Mouse (Mus musculus) neural tube, embryonic 15.5 days (tissue): ENCODE data around the gene Iqca. TPM values are rescaled to one million over a fixed set of nuclear protein-coding genes. Genes with fewer than 3 reads are reported as not detected.

Experiments used
- ATAC-seq: fragments of 200-750 bp; cut with Nextera tagmentation; 2 replicates; pipeline ENCODE4 v1.8.0; 2017; ENCODE audit warnings: mild to moderate bottlenecking, moderate TSS enrichment, moderate library complexity; ENCODE audit not compliant: low FRiP score
- H3K27ac ChIP-seq: fragments of 300-500 bp; sonication (generic); replicated peaks from 2 replicates; pipeline ENCODE4 v1.5.1; 2015; ENCODE audit warnings: mild to moderate bottlenecking, inconsistent platforms
- H3K27me3 ChIP-seq: fragments of 300-500 bp; sonication (generic); replicated peaks from 2 replicates; pipeline ENCODE4 v1.6.1; 2015; ENCODE audit warnings: inconsistent platforms
- H3K36me3 ChIP-seq: fragments of 300-500 bp; sonication (generic); 2 replicates; pipeline ENCODE4 v1.6.1; 2015; ENCODE audit warnings: inconsistent platforms
- H3K4me1 ChIP-seq: fragments of 300-500 bp; sonication (generic); 2 replicates; pipeline ENCODE4 v1.6.1; 2015; ENCODE audit warnings: inconsistent platforms
- H3K4me2 ChIP-seq: fragments of 300-500 bp; sonication (generic); 2 replicates; pipeline ENCODE4 v1.6.1; 2015; ENCODE audit warnings: inconsistent platforms, mild to moderate bottlenecking, moderate library complexity
- H3K4me3 ChIP-seq: fragments of 300-500 bp; sonication (generic); replicated peaks from 2 replicates; pipeline ENCODE4 v1.5.1; 2015; ENCODE audit warnings: mild to moderate bottlenecking, inconsistent platforms
- H3K9ac ChIP-seq: fragments of 300-500 bp; sonication (generic); replicated peaks from 2 replicates; pipeline ENCODE4 v1.6.1; 2015; ENCODE audit warnings: mild to moderate bottlenecking, inconsistent platforms
- H3K9me3 ChIP-seq: fragments of 300-500 bp; sonication (generic); replicated peaks from 2 replicates; pipeline ENCODE4 v1.6.1; 2016; ENCODE audit warnings: inconsistent platforms
- WGBS: fragments of 180-500 bp; shearing (Covaris S2); methylation state at CpG from one replicate; pipeline ENCODE4 v1.1.7; 2015; ENCODE audit warnings: mixed read lengths; 5-methylcytosine and 5-hydroxymethylcytosine counted together
- polyA plus RNA-seq: library from polyadenylated mRNA; unstranded; fragments of >200 nt; fragmentation: Nextera tagmentation; extraction: Ambion mirVana; gene quantifications from 2 replicates; pipeline ENCODE4 v1.2.1, GENCODE M21; 2015

Iqca gene
- polyA plus RNA-seq, 1 experiment from 2014 or later = 0.52 TPM

DNA sequence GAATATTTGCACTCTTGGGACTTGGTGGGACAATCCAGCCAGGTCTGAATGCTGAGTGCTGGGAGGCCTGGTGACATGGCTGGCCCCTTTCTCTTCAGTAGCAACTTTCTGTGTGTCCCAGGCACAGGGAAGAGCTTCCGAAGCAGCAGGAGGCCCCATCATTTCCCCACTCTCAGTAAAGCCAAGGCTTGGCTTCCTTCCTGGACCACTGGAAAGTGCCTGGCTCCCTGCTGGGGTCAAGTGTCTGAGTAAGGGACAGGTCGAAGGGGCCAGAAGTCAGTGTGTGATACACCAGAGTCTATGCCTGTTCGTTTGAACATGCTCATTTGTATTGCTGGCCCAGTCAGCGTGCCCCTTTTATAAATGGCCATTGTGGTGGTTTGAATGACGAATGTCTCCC is 152.2 kb downstream of the Iqca start:
- 29% methylated on average over 5 of the region's 5 CpGs for WGBS
- no peak for ATAC-seq
- H3K4me3 ChIP-seq = no peak overlapping the region

DNA sequence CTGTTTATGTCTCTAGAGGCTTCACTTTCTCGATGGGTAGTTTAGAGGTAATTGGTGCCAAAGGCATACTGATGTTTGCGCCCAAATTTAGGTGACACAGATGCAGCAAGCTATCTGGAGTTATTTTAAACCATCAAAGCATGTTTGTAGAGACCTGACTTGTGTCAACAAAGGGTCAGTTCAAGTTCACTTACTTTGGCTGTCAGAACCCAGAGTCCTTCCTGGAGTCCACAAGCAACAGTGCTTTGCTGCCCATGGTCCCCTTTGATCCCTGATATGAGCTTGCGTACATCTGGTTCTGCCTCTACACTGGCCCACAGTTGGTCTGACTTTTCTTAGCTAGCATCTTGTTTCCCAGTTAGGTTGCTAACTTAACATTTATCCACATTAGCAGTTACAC is 153.3 kb downstream of the Iqca start:
- 87% methylated on average over 3 of the region's 3 CpGs for WGBS
- Histone ChIP-seq H3K9me3 (no peaks in the 10 kb centered on the region), H3K36me3 (no peaks in the 10 kb centered on the region), H3K9ac (no peak overlapping the region), H3K27me3 (peaks cover 8% of the 10 kb centered on the region), H3K4me2 (no peak overlapping the region), H3K27ac (no peak overlapping the region), H3K4me1 (no peaks in the 10 kb centered on the region), H3K4me3 (no peak overlapping the region)
- no peak for ATAC-seq

More for the DNA sequence above, 152.2 kb downstream of the Iqca start:
- Histone ChIP-seq H3K9me3 (no peaks in the 10 kb centered on the region), H3K27me3 (no peaks in the 10 kb centered on the region; the same call in 1 of the 2 replicates), H3K4me2 (no peak overlapping the region), H3K36me3 (no peaks in the 10 kb centered on the region), H3K27ac (no peak overlapping the region), H3K9ac (no peak overlapping the region), H3K4me1 (no peaks in the 10 kb centered on the region)

DNA sequence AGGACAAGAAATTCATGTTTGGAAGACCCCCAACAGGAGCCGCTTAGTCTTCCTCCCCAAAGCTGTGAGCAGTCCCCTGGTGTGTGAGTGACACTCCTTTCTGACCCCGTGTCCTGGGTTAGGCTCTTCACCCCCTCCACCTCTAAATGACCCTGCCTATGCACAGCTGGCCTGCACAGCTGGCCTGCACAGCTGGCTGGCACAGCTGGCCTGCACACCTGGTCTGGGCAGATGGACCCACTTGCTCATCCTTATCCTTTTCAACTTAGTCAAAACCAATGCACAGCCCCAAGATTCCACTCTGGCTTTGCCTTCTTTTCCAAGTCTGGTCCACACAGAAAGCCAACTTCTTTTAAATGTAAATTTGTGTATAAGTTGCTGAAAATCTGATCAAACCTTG is 154.5 kb downstream of the Iqca start:
- Histone ChIP-seq H3K9me3 (no peaks in the 10 kb centered on the region), H3K27ac (no peak overlapping the region), H3K27me3 (peaks cover 20% of the 10 kb centered on the region), H3K9ac (no peak overlapping the region), H3K36me3 (no peaks in the 10 kb centered on the region), H3K4me1 (no peaks in the 10 kb centered on the region), H3K4me2 (no peak overlapping the region), H3K4me3 (no peak overlapping the region)
- ATAC-seq = no peak
- 70% methylated on average over 2 of the region's 2 CpGs for WGBS

DNA sequence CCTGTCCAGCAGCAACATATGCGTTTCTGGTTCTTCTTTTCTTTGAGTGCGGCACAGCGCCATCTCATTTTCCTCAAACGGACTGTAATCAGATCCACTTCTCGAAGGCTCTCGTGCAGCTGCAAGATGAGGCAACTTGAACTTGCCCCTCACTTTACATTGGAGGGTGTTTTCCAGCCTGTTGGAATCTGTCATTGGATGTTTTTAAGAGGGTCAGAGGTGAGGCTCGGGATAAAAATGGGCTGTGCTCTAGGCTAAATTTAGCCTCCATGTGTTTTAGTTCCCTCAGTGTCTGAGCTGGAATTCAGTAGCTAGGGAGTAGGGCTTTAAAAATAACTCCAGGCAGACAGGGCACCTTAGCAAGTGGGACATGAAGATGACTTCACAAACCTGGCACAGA is 155.1 kb downstream of the Iqca start:
- Histone ChIP-seq H3K4me1 (no peaks in the 10 kb centered on the region), H3K9me3 (no peaks in the 10 kb centered on the region), H3K4me3 (no peak overlapping the region), H3K9ac (no peak overlapping the region), H3K4me2 (no peak overlapping the region), H3K27ac (no peak overlapping the region), H3K27me3 (peaks cover 26% of the 10 kb centered on the region), H3K36me3 (no peaks in the 10 kb centered on the region)
- WGBS = 66% methylated on average over 7 of the region's 7 CpGs
- ATAC-seq = no peak

DNA sequence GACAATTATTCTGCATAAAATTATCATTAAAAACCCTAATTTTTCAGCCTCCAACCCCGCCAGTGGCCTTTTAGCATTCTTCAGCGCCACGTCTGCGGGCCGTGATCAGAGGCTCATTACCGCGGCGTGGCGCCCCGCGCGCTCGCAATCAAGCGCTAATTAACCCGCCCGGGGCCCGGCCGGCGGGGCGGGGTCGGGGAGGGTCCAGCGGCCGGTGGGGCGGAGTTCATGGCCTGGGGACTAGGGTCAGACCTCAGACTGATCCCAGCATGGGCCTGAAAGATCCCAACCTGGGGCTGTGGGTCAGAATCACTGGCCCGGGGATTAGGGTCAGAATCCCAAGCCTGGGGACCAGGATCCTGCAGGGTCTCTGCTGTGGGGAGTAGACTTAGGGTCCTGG is 160.9 kb downstream of the Iqca start:
- H3K4me3 ChIP-seq = 0 out of 2 replicates have a peak overlapping the region, but pooled peaks have one; percentile 17
- peaks cover 41% of the 10 kb centered on the region for H3K27me3 ChIP-seq
- H3K9ac ChIP-seq = no peak overlapping the region
- no peaks in the 10 kb centered on the region for H3K36me3 ChIP-seq
- no peak for ATAC-seq
- H3K4me1 ChIP-seq = peaks cover 7% of the 10 kb centered on the region
- no peak overlapping the region for H3K27ac ChIP-seq
- no peaks in the 10 kb centered on the region for H3K9me3 ChIP-seq
- WGBS = 3% methylated on average over 25 of the region's 25 CpGs
- peak overlapping the region; percentile 52 for H3K4me2 ChIP-seq

Other genes starting within 250 kb of the Iqca start
- 21.7 and 30.5 TPM in 2 replicates for gene Gbx2, start 222.2 kb downstream of the Iqca start, polyA plus RNA-seq
- 0.64 and 0.72 TPM in 2 replicates for gene Asb18, start 138.7 kb downstream of the Iqca start, polyA plus RNA-seq
- gene Ackr3, start 50.6 kb upstream of the Iqca start, polyA plus RNA-seq = 7.5 and 7.7 TPM in 2 replicates